Mouse (Mus musculus) MEL (cell line): ENCODE results near the gene Prkag2. TPM values are rescaled to one million over a fixed set of nuclear protein-coding genes. Genes with fewer than 3 reads are reported as not detected.

Source experiments
- DNase-seq: peaks from one replicate; pipeline ENCODE4 v3.0.0; 2011; ENCODE audit warnings: low read depth, low spot score
- H3K27ac ChIP-seq: 2 replicates; pipeline ENCODE4 v1.5.1; 2012; ENCODE audit warnings: low read depth, mild to moderate bottlenecking, control low read depth, low read length, moderate library complexity; ENCODE audit not compliant: control insufficient read depth
- H3K27me3 ChIP-seq, 2 experiments: fragments of 150-350 bp in 1 of 2; sonication (generic) in 1 of 2; 2 replicates each; pipeline ENCODE4 v1.6.1; 2012; ENCODE audit warnings: low read length in 2 of 2, mild to moderate bottlenecking in 2 of 2, improper control_type of control experiment in 1 of 2, moderate library complexity in 1 of 2; ENCODE audit not compliant: insufficient read depth in 2 of 2, control insufficient read depth in 1 of 2
- H3K36me3 ChIP-seq, 2 experiments: 2 replicates each; pipeline ENCODE4 v1.6.1; 2012 to 2014; ENCODE audit warnings: low read length in 2 of 2, improper control_type of control experiment in 1 of 2, inconsistent platforms in 1 of 2, mild to moderate bottlenecking in 1 of 2; ENCODE audit not compliant: insufficient read depth in 2 of 2, control insufficient read depth in 1 of 2
- H3K4me1 ChIP-seq, 2 experiments: fragments of 150-350 bp in 1 of 2; sonication (generic) in 1 of 2; 2 replicates each; pipeline ENCODE4 v1.6.1; 2012; ENCODE audit warnings: low read length in 2 of 2, improper control_type of control experiment in 1 of 2, mild to moderate bottlenecking in 1 of 2; ENCODE audit not compliant: insufficient read depth in 2 of 2, control insufficient read depth in 1 of 2
- H3K4me3 ChIP-seq, 2 experiments: fragments of 150-350 bp in 1 of 2; sonication (generic) in 1 of 2; 2 replicates each; pipeline ENCODE4 v1.5.1; 2012; ENCODE audit warnings: low read depth in 2 of 2, low read length in 2 of 2, mild to moderate bottlenecking in 2 of 2, moderate library complexity in 2 of 2, control low read depth in 1 of 2, improper control_type of control experiment in 1 of 2; ENCODE audit not compliant: control insufficient read depth in 1 of 2, insufficient read depth in 1 of 2
- H3K79me2 ChIP-seq: 2 replicates; pipeline ENCODE4 v1.6.1; 2012; ENCODE audit warnings: mild to moderate bottlenecking, low read length, moderate library complexity; ENCODE audit not compliant: control insufficient read depth, poor library complexity, insufficient read depth
- H3K9ac ChIP-seq: 2 replicates; pipeline ENCODE4 v1.6.1; 2012; ENCODE audit warnings: low read depth, mild to moderate bottlenecking, control low read depth, low read length, moderate library complexity; ENCODE audit not compliant: control insufficient read depth, poor library complexity, severe bottlenecking
- H3K9me3 ChIP-seq: fragments of 150-350 bp; sonication (generic); replicated peaks from 2 replicates; pipeline ENCODE4 v1.6.1; 2012; ENCODE audit warnings: mild to moderate bottlenecking, low read length, improper control_type of control experiment, moderate library complexity; ENCODE audit not compliant: insufficient read depth
- CHD1 ChIP-seq: IDR thresholded peaks from 2 replicates; pipeline ENCODE4 v1.6.1; 2012; ENCODE audit warnings: low read depth, mild to moderate bottlenecking, inconsistent platforms, low read length, improper control_type of control experiment
- CHD2 ChIP-seq: IDR thresholded peaks from 2 replicates; pipeline ENCODE4 v1.6.1; 2011; ENCODE audit warnings: low read length, improper control_type of control experiment
- E2F4 ChIP-seq: IDR thresholded peaks from 2 replicates; pipeline ENCODE4 v1.6.1; 2011; ENCODE audit warnings: low read depth, low read length, improper control_type of control experiment, borderline replicate concordance
- ELF1 ChIP-seq: IDR thresholded peaks from 2 replicates; pipeline ENCODE4 v1.6.1; 2014; ENCODE audit warnings: low read depth, mild to moderate bottlenecking, inconsistent platforms, low read length, improper control_type of control experiment, moderate library complexity
- EP300 ChIP-seq, 2 experiments: IDR thresholded peaks; 2 replicates each; pipeline ENCODE4 v1.6.1; 2011; ENCODE audit warnings: improper control_type of control experiment in 2 of 2, low read length in 2 of 2, low read depth in 1 of 2, mild to moderate bottlenecking in 1 of 2
- ETS1 ChIP-seq: IDR thresholded peaks from 2 replicates; pipeline ENCODE4 v1.6.1; 2012; ENCODE audit warnings: low read depth, mild to moderate bottlenecking, inconsistent platforms, low read length, improper control_type of control experiment, moderate library complexity
- GABPA ChIP-seq: IDR thresholded peaks from 2 replicates; pipeline ENCODE4 v1.6.1; 2012; ENCODE audit warnings: low read depth, mild to moderate bottlenecking, inconsistent platforms, low read length, improper control_type of control experiment, moderate library complexity
- HCFC1 ChIP-seq: IDR thresholded peaks from 2 replicates; pipeline ENCODE4 v1.6.1; 2012; ENCODE audit warnings: low read depth, mild to moderate bottlenecking, inconsistent platforms, low read length, improper control_type of control experiment, moderate library complexity
- JUND ChIP-seq: IDR thresholded peaks from 2 replicates; pipeline ENCODE4 v1.6.1; 2011; ENCODE audit warnings: low read depth, mild to moderate bottlenecking, improper control_type of control experiment, low read length
- KAT2A ChIP-seq: conservative IDR thresholded peaks from 2 replicates; pipeline ENCODE4 v1.6.1; 2012; ENCODE audit warnings: low read depth, low read length, improper control_type of control experiment, inconsistent platforms
- MAFK ChIP-seq: IDR thresholded peaks from 2 replicates; pipeline ENCODE4 v1.6.1; 2011; ENCODE audit warnings: low read depth, mild to moderate bottlenecking, low read length, improper control_type of control experiment, borderline replicate concordance
- MAZ ChIP-seq: IDR thresholded peaks from 2 replicates; pipeline ENCODE4 v1.6.1; 2012; ENCODE audit warnings: low read depth, mild to moderate bottlenecking, inconsistent platforms, low read length, improper control_type of control experiment
- MXI1 ChIP-seq: IDR thresholded peaks from 2 replicates; pipeline ENCODE4 v1.6.1; 2011; ENCODE audit warnings: mild to moderate bottlenecking, low read depth, low read length, improper control_type of control experiment
- MYB ChIP-seq: IDR thresholded peaks from 2 replicates; pipeline ENCODE4 v1.6.1; 2011; ENCODE audit warnings: mild to moderate bottlenecking, low read depth, low read length, improper control_type of control experiment
- MYC ChIP-seq: IDR thresholded peaks from 2 replicates; pipeline ENCODE4 v1.6.1; 2011; ENCODE audit warnings: low read depth, mild to moderate bottlenecking, low read length, improper control_type of control experiment, moderate library complexity
- NRF1 ChIP-seq: IDR thresholded peaks from 2 replicates; pipeline ENCODE4 v1.6.1; 2014; ENCODE audit warnings: low read depth, mild to moderate bottlenecking, inconsistent platforms, low read length, improper control_type of control experiment, moderate library complexity; ENCODE audit not compliant: poor library complexity, insufficient read depth, severe bottlenecking
- POLR2AphosphoS5 ChIP-seq: IDR thresholded peaks from 2 replicates; pipeline ENCODE4 v1.6.1; 2012; ENCODE audit warnings: low read depth, borderline replicate concordance, mild to moderate bottlenecking, inconsistent platforms, low read length, moderate library complexity, mixed read lengths
- RAD21 ChIP-seq: IDR thresholded peaks from 2 replicates; pipeline ENCODE4 v1.6.1; 2011; ENCODE audit warnings: mild to moderate bottlenecking, low read depth, low read length, improper control_type of control experiment
- SMC3 ChIP-seq: IDR thresholded peaks from 2 replicates; pipeline ENCODE4 v1.6.1; 2011; ENCODE audit warnings: low read depth, low read length, improper control_type of control experiment
- USF1 ChIP-seq: IDR thresholded peaks from 2 replicates; pipeline ENCODE4 v1.6.1; 2014; ENCODE audit warnings: low read depth, mild to moderate bottlenecking, inconsistent platforms, low read length, improper control_type of control experiment, moderate library complexity
- polyA plus RNA-seq, 2 experiments: library from polyadenylated mRNA; stranded (reverse) in 1 of 2; unstranded in 1 of 2; fragments of >175 nt in 1 of 2; fragments of >200 nt in 1 of 2; gene quantifications; 2 replicates each; pipeline versions ENCODE4 v1.2.1 to v1.2.4; 2012; ENCODE audit warnings: low replicate concordance in 2 of 2, low read depth in 1 of 2; ENCODE audit not compliant: insufficient read length in 2 of 2, insufficient read depth in 1 of 2, missing spikeins in 1 of 2
- total RNA-seq: library from RNA; depleted of rRNA; stranded (reverse); fragments of 300-350 nt; gene quantifications from 2 replicates; pipeline ENCODE4 v1.2.3, GENCODE M21; 2012

The Prkag2 gene
- total and polyA plus RNA-seq, 3 experiments = 8.0 to 27.9 TPM; not detected in 1

DNA sequence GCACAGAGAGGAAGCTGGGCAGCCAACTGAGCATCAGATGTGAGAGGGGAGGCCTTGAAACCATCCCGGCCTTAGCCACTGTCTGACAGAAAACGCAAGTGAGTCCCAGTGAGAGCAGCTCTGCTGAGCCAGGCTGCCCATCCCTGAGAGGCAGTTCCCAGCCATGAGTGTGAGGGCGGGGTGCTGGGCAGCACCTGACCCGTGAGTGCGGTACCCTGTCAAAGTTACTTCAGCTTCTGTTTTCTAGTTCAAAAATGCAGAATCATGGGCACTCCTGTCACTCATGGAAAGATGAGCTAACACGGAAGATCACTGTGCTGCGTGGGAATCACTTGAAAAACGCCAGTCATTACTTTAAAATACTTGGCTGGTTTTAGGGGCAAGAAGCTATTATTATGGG is 49.6 kb downstream of the Prkag2 start:
- no peaks in the 10 kb centered on the region for H3K79me2 ChIP-seq
- H3K9ac ChIP-seq = no peak overlapping the region
- no peak overlapping the region for H3K4me3 ChIP-seq
- no peaks in the 10 kb centered on the region for H3K9me3 ChIP-seq
- no peak for DNase-seq
- H3K27me3 ChIP-seq = no peaks in the 10 kb centered on the region
- no peak overlapping the region for H3K27ac ChIP-seq
- H3K36me3 ChIP-seq = no peaks in the 10 kb centered on the region
- H3K4me1 ChIP-seq = no peaks in the 10 kb centered on the region; a peak in 1 of 4 replicates
- TF ChIP-seq HCFC1 (no peak), MYB (no peak), EP300 (IDR thresholded peaks at IDR 0.05; ENCODE audit: low read depth in 1 of 2, low read length in 2 of 2) (no peak), MAZ (no peak), ELF1 (no peak), E2F4 (no peak)

- Histone ChIP-seq H3K9me3 (no peaks in the 10 kb centered on the region), H3K4me1 (peaks cover 0 to 7% of the 10 kb centered on the region in 2 experiments; a peak in 3 of 4 replicates), H3K4me3 (no peak overlapping the region), H3K79me2 (no peaks in the 10 kb centered on the region), H3K36me3 (no peaks in the 10 kb centered on the region; a peak in 1 of 4 replicates), H3K9ac (no peak overlapping the region), H3K27me3 (no peaks in the 10 kb centered on the region), H3K27ac (no peak overlapping the region)
- no peak for TF ChIP-seq MYC
- TF ChIP-seq MAFK = no peak
- no peak for TF ChIP-seq MXI1
- TF ChIP-seq POLR2AphosphoS5 = no peak
- TF ChIP-seq GABPA = no peak
- TF ChIP-seq CHD2 = no peak
- TF ChIP-seq ETS1 = no peak
- no peak for DNase-seq
Observed at GRCm38 (mm10) chr5:25047670-25048069, 52.8 kb downstream of the Prkag2 start.

DNA sequence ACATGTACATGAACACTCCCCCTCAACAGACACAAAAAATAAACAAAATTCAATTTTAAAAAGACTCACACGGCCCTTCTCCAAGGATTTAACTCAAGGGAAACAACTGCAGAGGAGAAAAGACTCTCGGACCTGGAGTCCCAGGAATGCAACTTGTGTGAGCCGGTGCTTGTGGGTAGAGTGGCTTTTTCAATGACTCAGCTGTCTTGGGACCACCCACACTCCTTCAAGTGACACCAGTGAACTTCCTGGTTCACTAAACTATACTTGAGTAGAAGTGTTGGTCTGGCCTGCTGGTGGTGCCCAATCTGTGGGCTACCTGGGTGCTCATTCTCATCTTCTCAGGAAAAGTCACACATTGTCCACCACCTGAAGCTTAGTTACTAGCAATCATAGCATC is 53.7 kb downstream of the Prkag2 start:
- no peak overlapping the region for H3K27ac ChIP-seq
- no peaks in the 10 kb centered on the region for H3K27me3 ChIP-seq
- TF ChIP-seq JUND (no peak), EP300 (IDR thresholded peaks at IDR 0.05; ENCODE audit: low read depth in 1 of 2, low read length in 2 of 2) (no peak), MAFK (no peak), CHD1 (no peak), USF1 (no peak), MYB (no peak), RAD21 (no peak), NRF1 (no peak), HCFC1 (no peak), KAT2A (no peak), MAZ (no peak), GABPA (no peak), ETS1 (no peak), SMC3 (no peak)
- peaks cover 6 to 16% of the 10 kb centered on the region in 2 experiments for H3K4me1 ChIP-seq
- H3K4me3 ChIP-seq = no peak overlapping the region
- no peaks in the 10 kb centered on the region for H3K79me2 ChIP-seq
- no peaks in the 10 kb centered on the region for H3K9me3 ChIP-seq
- H3K36me3 ChIP-seq = peaks cover 0 to 7% of the 10 kb centered on the region in 2 experiments; a peak in 2 of 4 replicates
- no peak overlapping the region for H3K9ac ChIP-seq
- DNase-seq = no peak
